In genomic region chr2:71530391-71531123, GRCm38 (mm10) we compare ENCODE assay signal across 8 mouse cellular contexts. TPM values are rescaled to one million over a fixed set of nuclear protein-coding genes. Genes with fewer than 3 reads are reported as not detected.
DNase-seq lines count a peak whose midpoint lies in the region; ATAC-seq and TF ChIP-seq lines count a peak whose summit lies in the region.

No protein-coding gene starts in this region.

- peaks cover 23% of the 10 kb centered on the region for H3K9me3 ChIP-seq in CH12.LX (replicated peaks; ENCODE audit: low read length)
- H3K9me3 ChIP-seq in limb, embryonic 14.5 days (ENCODE audit: control insufficient read depth, low read length): no peaks in the 10 kb centered on the region

- H3K27me3 ChIP-seq in CH12.LX (replicated peaks): no peaks in the 10 kb centered on the region
- peaks cover 96% of the 10 kb centered on the region for H3K27me3 ChIP-seq in limb, embryonic 14.5 days (ENCODE audit: control insufficient read depth, insufficient read depth, low read length)

- in situ Hi-C loops in CH12.LX (cut with MboI; ENCODE audit: low pct_ligation_motif_present, low pct_unique_long_range_greater_than_20kb, low sequenced_read_pairs): loop anchor here (25.0 kb wide), 1 partner anchor 243 kb away; no protein-coding TSS in a partner anchor

- 1% methylated on average over 34 of the region's 34 CpGs for WGBS in limb, embryonic 14.5 days

- peaks cover 0 to 11% of the 10 kb centered on the region in 2 experiments; a peak in 2 of 4 replicates for H3K4me1 ChIP-seq in CH12.LX (ENCODE audit: control insufficient read depth in 1 of 2, insufficient read depth in 2 of 2)
- no peaks in the 10 kb centered on the region for H3K4me1 ChIP-seq in embryonic fibroblast, embryonic 13.5 days (ENCODE audit: control insufficient read depth, insufficient read depth, low read length)
- peaks cover 11% of the 10 kb centered on the region for H3K4me1 ChIP-seq in limb, embryonic 14.5 days (ENCODE audit: control insufficient read depth, insufficient read depth, low read length)

- no peak overlapping the region for H3K27ac ChIP-seq in CH12.LX (ENCODE audit: insufficient read depth, low read depth)
- H3K27ac ChIP-seq in embryonic fibroblast, embryonic 13.5 days (ENCODE audit: insufficient read depth, low read length): no peak overlapping the region
- H3K27ac ChIP-seq in limb, embryonic 14.5 days (replicated peaks; ENCODE audit: low read depth, low read length): no peak overlapping the region

- TF ChIP-seq POLR2A in CH12.LX (IDR thresholded peaks at IDR 0.05; ENCODE audit: low read depth, low read length): no peak
- no peak for TF ChIP-seq POLR2A in embryonic fibroblast, embryonic 13.5 days (IDR thresholded peaks at IDR 0.05; ENCODE audit: low read depth, low read length)
- TF ChIP-seq POLR2A in limb, embryonic 14.5 days (IDR thresholded peaks at IDR 0.05; ENCODE audit: borderline replicate concordance, extremely low read depth, insufficient read depth, insufficient read length): no peak

- H3K79me2 ChIP-seq in CH12.LX (replicated peaks; ENCODE audit: control insufficient read depth, extremely low read depth, insufficient read depth, poor library complexity, severe bottlenecking): no peaks in the 10 kb centered on the region

- H3K9ac ChIP-seq in CH12.LX (ENCODE audit: insufficient read depth, low read depth): no peak overlapping the region
- no peak overlapping the region for H3K9ac ChIP-seq in limb, embryonic 14.5 days (ENCODE audit: low read depth, low read length, severe bottlenecking)

- no peaks in the 10 kb centered on the region for H3K36me3 ChIP-seq in CH12.LX (replicated peaks in 1 of 2; ENCODE audit: control insufficient read depth in 1 of 2, insufficient read depth in 1 of 2, low read length in 1 of 2)
- no peaks in the 10 kb centered on the region for H3K36me3 ChIP-seq in limb, embryonic 14.5 days (ENCODE audit: control insufficient read depth, insufficient read depth, low read length)

- no peak for TF ChIP-seq EP300 in CH12.LX (IDR thresholded peaks at IDR 0.05; ENCODE audit: low read length)

- TF ChIP-seq RAD21 in CH12.LX (IDR thresholded peaks at IDR 0.05; ENCODE audit: low read depth, low read length): no peak

- TF ChIP-seq CTCF in CH12.LX (conservative IDR thresholded peaks at IDR 0.05 in 1 of 2, IDR thresholded peaks at IDR 0.05 in 1 of 2; ENCODE audit: low read depth in 2 of 2, low read length in 2 of 2): no peak
- TF ChIP-seq CTCF in embryonic fibroblast, embryonic 13.5 days (IDR thresholded peaks at IDR 0.05; ENCODE audit: borderline replicate concordance, insufficient read depth, low read length): no peak

- DNase-seq in heart, adult 11 months: peak; percentile 83
- no peak for DNase-seq in heart, adult 8-10 months (ENCODE audit: low spot score)
- no peak for DNase-seq in CH12.LX (ENCODE audit: extremely low read depth)
- no peak for DNase-seq in limb, embryonic 14.5 days (ENCODE audit: low spot score)
- no peak for DNase-seq in urinary bladder, postnatal 10 days (ENCODE audit: low spot score)
- DNase-seq in adrenal gland, postnatal 14 days: no peak
- DNase-seq in gastrocnemius, postnatal 25 days: no peak

- H3K4me3 ChIP-seq in CH12.LX (replicated peaks in 1 of 3; ENCODE audit: low read depth in 2 of 3, low read length in 2 of 3, poor library complexity in 1 of 3): peak overlapping the region in 1 of 3 experiments; percentile 51
- H3K4me3 ChIP-seq in embryonic fibroblast, embryonic 13.5 days (ENCODE audit: insufficient read depth, low read length): peak overlapping the region; percentile 46
- H3K4me3 ChIP-seq in limb, embryonic 14.5 days (replicated peaks; ENCODE audit: low read length): peak overlapping the region; percentile 49

- no peak for ATAC-seq in limb, embryonic 14.5 days (ENCODE audit: low FRiP score, low read depth)

- dilution Hi-C loops in CH12.LX (cut with MboI; ENCODE audit: extremely low pct_ligation_motif_present, extremely low pct_unique_long_range_greater_than_20kb, low sequenced_read_pairs): no loop called here

- H3K4me2 ChIP-seq in CH12.LX (ENCODE audit: insufficient read depth, low read depth, poor library complexity, severe bottlenecking): 0 out of 2 replicates have a peak overlapping the region, but pooled peaks have one; percentile 1
- peak overlapping the region; percentile 86 for H3K4me2 ChIP-seq in limb, embryonic 14.5 days (replicated peaks; ENCODE audit: low read depth, low read length, severe bottlenecking)

TF ChIP-seq in CH12.LX, 34 proteins besides CTCF, POLR2A, EP300 and RAD21:
- no peak for TF ChIP-seq E2F4 (IDR thresholded peaks at IDR 0.05; ENCODE audit: insufficient replicate concordance, low read depth, low read length)
- TF ChIP-seq TBP (conservative IDR thresholded peaks at IDR 0.05; ENCODE audit: low read depth, low read length): no peak
- TF ChIP-seq BHLHE40 (IDR thresholded peaks at IDR 0.05; ENCODE audit: low read depth, low read length): no peak
- TF ChIP-seq USF1 (IDR thresholded peaks at IDR 0.05; ENCODE audit: low read depth, low read length): no peak
- TF ChIP-seq ZMIZ1 (IDR thresholded peaks at IDR 0.05; ENCODE audit: low read depth, low read length): no peak
- no peak for TF ChIP-seq CHD2 (IDR thresholded peaks at IDR 0.05; ENCODE audit: low read length)
- no peak for TF ChIP-seq TCF12 (IDR thresholded peaks at IDR 0.05; ENCODE audit: low read depth, low read length)
- no peak for TF ChIP-seq ZKSCAN1 (IDR thresholded peaks at IDR 0.05; ENCODE audit: borderline replicate concordance, low read depth, low read length)
- no peak for TF ChIP-seq JUND (conservative IDR thresholded peaks at IDR 0.05; ENCODE audit: low read depth, low read length)
- TF ChIP-seq MAZ (IDR thresholded peaks at IDR 0.05; ENCODE audit: low read depth, low read length): no peak
- no peak for TF ChIP-seq SIN3A (IDR thresholded peaks at IDR 0.05; ENCODE audit: low read length)
- TF ChIP-seq CHD1 (IDR thresholded peaks at IDR 0.05; ENCODE audit: low read depth, low read length): no peak
- no peak for TF ChIP-seq MYC (IDR thresholded peaks at IDR 0.05; ENCODE audit: low read depth, low read length)
- no peak for TF ChIP-seq ETS1 (conservative IDR thresholded peaks at IDR 0.05; ENCODE audit: low read depth, low read length)
- no peak for TF ChIP-seq HCFC1 (IDR thresholded peaks at IDR 0.05; ENCODE audit: low read depth, low read length)
- TF ChIP-seq MEF2A (IDR thresholded peaks at IDR 0.05; ENCODE audit: borderline replicate concordance, low read depth, low read length): no peak
- TF ChIP-seq MAFK (IDR thresholded peaks at IDR 0.05; ENCODE audit: insufficient replicate concordance, low read length): no peak
- no peak for TF ChIP-seq SMC3 (IDR thresholded peaks at IDR 0.05; ENCODE audit: low read depth, low read length)
- TF ChIP-seq ELF1 (IDR thresholded peaks at IDR 0.05; ENCODE audit: low read depth, low read length): no peak

RNA-seq across cellular contexts. Expression of gene Dlx1, which starts 2.6 kb away (rescaled TPM):
- under 1 TPM; 0.20 to 0.78 (median 0.56) TPM for total RNA-seq in heart, adult 8-10 months (2022)
- total RNA-seq in CH12.LX (2012; rRNA removed) (0.17 and 0.21 TPM in 2 replicates), CH12.LX (2014; rRNA removed) (0.07 and 0.11 TPM in 2 replicates)
- polyA plus RNA-seq in CH12.LX (2012; ENCODE audit: insufficient read length, low read depth): 0.27 TPM in 1 of 2 replicates, not detected in the other
- 1.9 and 2.0 TPM in 2 replicates for polyA plus RNA-seq in embryonic fibroblast, embryonic 13.5 days (2011; ENCODE audit: insufficient read length, low read depth, missing spikeins)
- 4.3 and 6.3 TPM in 2 replicates for polyA plus RNA-seq in limb, embryonic 14.5 days (2012; rRNA removed)
- 4.1 and 4.3 TPM in 2 replicates for polyA plus RNA-seq in limb, embryonic 14.5 days (2014; fragmentation: Nextera tagmentation; extraction: Ambion mirVana)
- total RNA-seq in adrenal gland, postnatal 14 days (2021): 0.11 and 0.26 TPM in 2 replicates
- total RNA-seq in gastrocnemius, postnatal 25 days (2021): under 1 TPM in 1 of 2 experiments, not detected in 1; 0.13 TPM

RNA-seq across cellular contexts. Expression of gene Dlx2, which starts 16.0 kb away (rescaled TPM):
- not detected for total RNA-seq in heart, adult 8-10 months (2022)
- not detected in 2 replicates for total RNA-seq in CH12.LX (2012; rRNA removed)
- not detected in 2 replicates for total RNA-seq in CH12.LX (2014; rRNA removed)
- polyA plus RNA-seq in CH12.LX (2012; ENCODE audit: insufficient read length, low read depth): not detected in 2 replicates
- polyA plus RNA-seq in embryonic fibroblast, embryonic 13.5 days (2011; ENCODE audit: insufficient read length, low read depth, missing spikeins): 2.4 and 3.2 TPM in 2 replicates
- 3.6 and 3.9 TPM in 2 replicates for polyA plus RNA-seq in limb, embryonic 14.5 days (2012; rRNA removed)
- polyA plus RNA-seq in limb, embryonic 14.5 days (2014; fragmentation: Nextera tagmentation; extraction: Ambion mirVana): 3.1 and 4.6 TPM in 2 replicates
- 0.19 and 0.22 TPM in 2 replicates for total RNA-seq in adrenal gland, postnatal 14 days (2021)
- total RNA-seq in gastrocnemius, postnatal 25 days (2021): not detected
